Mouse (Mus musculus) liver, postnatal 0 days (tissue): Measurements from ENCODE around the gene Ankrd17. TPM values are rescaled to one million over a fixed set of nuclear protein-coding genes. Genes with fewer than 3 reads are reported as not detected.

Experiments used
- ATAC-seq: fragments of 200-750 bp; cut with Nextera tagmentation; 2 replicates; pipeline ENCODE4 v1.8.0; 2017; ENCODE audit warnings: mild to moderate bottlenecking, moderate library complexity
- DNase-seq: peaks from one replicate; pipeline ENCODE4 v3.0.0-alpha.2; 2016
- H3K27ac ChIP-seq: fragments of 300-500 bp; sonication (generic); 2 replicates; pipeline ENCODE4 v1.5.1; 2014; ENCODE audit warnings: antibody characterized with exemption, moderate library complexity, mild to moderate bottlenecking, low read depth
- H3K27me3 ChIP-seq: fragments of 300-500 bp; sonication (generic); 2 replicates; pipeline ENCODE4 v1.6.1; 2014; ENCODE audit warnings: low read length, control low read depth, mixed read lengths; ENCODE audit not compliant: insufficient read depth
- H3K36me3 ChIP-seq: fragments of 300-500 bp; sonication (generic); replicated peaks from 2 replicates; pipeline ENCODE4 v1.6.1; 2014; ENCODE audit warnings: mild to moderate bottlenecking, control low read depth, low read length, moderate library complexity, mixed read lengths; ENCODE audit not compliant: insufficient read depth
- H3K4me1 ChIP-seq: fragments of 300-500 bp; sonication (generic); 2 replicates; pipeline ENCODE4 v1.6.1; 2014; ENCODE audit warnings: antibody characterized with exemption, mild to moderate bottlenecking, control low read depth; ENCODE audit not compliant: insufficient read depth
- H3K4me2 ChIP-seq: fragments of 300-500 bp; sonication (generic); 2 replicates; pipeline ENCODE4 v1.6.1; 2014; ENCODE audit warnings: low read depth, mild to moderate bottlenecking, low read length, moderate library complexity, mixed read lengths
- H3K4me3 ChIP-seq: fragments of 300-500 bp; sonication (generic); 2 replicates; pipeline ENCODE4 v1.5.1; 2014; ENCODE audit warnings: low read depth, low read length
- H3K9ac ChIP-seq: fragments of 300-500 bp; sonication (generic); replicated peaks from 2 replicates; pipeline ENCODE4 v1.6.1; 2014; ENCODE audit warnings: mild to moderate bottlenecking, moderate library complexity
- H3K9me3 ChIP-seq: fragments of 300-500 bp; sonication (generic); 2 replicates; pipeline ENCODE4 v1.6.1; 2016; ENCODE audit warnings: mild to moderate bottlenecking, control low read depth, low read length, mixed read lengths
- CTCF ChIP-seq: sonication (generic); IDR thresholded peaks from 2 replicates; pipeline ENCODE4 v1.5.1; 2016; ENCODE audit warnings: antibody characterized with exemption, low read depth
- EP300 ChIP-seq: IDR thresholded peaks from 2 replicates; pipeline ENCODE4 v1.6.1; 2016; ENCODE audit warnings: antibody characterized with exemption, low read depth, mild to moderate bottlenecking
- WGBS: fragments of 180-500 bp; shearing (Covaris S2); extraction: QIAGEN DNeasy Blood & Tissue Kit; methylation state at CpG from one replicate; pipeline ENCODE4 v1.1.7; 2014; ENCODE audit not compliant: insufficient replicate concordance; 5-methylcytosine and 5-hydroxymethylcytosine counted together
- polyA plus RNA-seq: library from polyadenylated mRNA; unstranded; fragments of >200 nt; fragmentation: Nextera tagmentation; extraction: Ambion mirVana; gene quantifications from 2 replicates; pipeline ENCODE4 v1.2.1, GENCODE M21; 2015

Ankrd17 gene
- polyA plus RNA-seq, 1 experiment from 2014 or later: 9.3 TPM

GRCm38 (mm10) chr5:90182782-90183181 lies 183.6 kb downstream of the Ankrd17 start:
- Histone ChIP-seq H3K9me3 (0 out of 2 replicates have a peak, but pooled peaks cover 2% of the 10 kb centered on the region), H3K27me3 (no peaks in the 10 kb centered on the region), H3K36me3 (no peaks in the 10 kb centered on the region), H3K4me3 (no peak overlapping the region), H3K27ac (no peak overlapping the region), H3K4me1 (no peaks in the 10 kb centered on the region), H3K4me2 (no peak overlapping the region), H3K9ac (no peak overlapping the region)
- DNase-seq: no peak
- ATAC-seq: no peak
- 55% methylated on average over 5 of the region's 5 CpGs for WGBS
- TF ChIP-seq EP300 (no peak), CTCF (no peak)

DNA sequence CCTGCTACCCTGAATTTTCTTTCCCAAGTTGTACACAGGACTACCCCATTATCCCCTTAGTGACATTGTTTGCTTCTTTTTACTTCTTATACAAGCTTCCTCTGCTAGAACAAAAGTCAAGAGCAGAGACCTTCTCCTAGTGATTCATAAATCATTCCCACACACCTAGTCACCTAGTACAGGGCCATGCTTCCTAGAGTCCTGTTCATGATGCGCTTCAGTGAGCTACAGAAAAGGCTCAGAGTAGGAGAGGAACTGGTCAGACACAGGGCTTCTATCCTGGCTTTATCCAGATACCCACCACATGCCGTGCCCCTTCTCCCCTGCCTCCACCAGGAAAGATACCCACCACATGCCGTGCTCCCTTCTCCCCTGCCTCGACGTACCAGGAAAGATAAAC lies 187.3 kb downstream of the Ankrd17 start:
- no peak for TF ChIP-seq CTCF
- no peak for TF ChIP-seq EP300
- Histone ChIP-seq H3K36me3 (no peaks in the 10 kb centered on the region), H3K4me1 (no peaks in the 10 kb centered on the region), H3K27ac (no peak overlapping the region), H3K27me3 (no peaks in the 10 kb centered on the region), H3K4me2 (no peak overlapping the region), H3K4me3 (no peak overlapping the region), H3K9me3 (no peaks in the 10 kb centered on the region), H3K9ac (no peak overlapping the region)
- 73% methylated on average over 5 of the region's 5 CpGs for WGBS
- ATAC-seq (no peak), DNase-seq (no peak)

DNA sequence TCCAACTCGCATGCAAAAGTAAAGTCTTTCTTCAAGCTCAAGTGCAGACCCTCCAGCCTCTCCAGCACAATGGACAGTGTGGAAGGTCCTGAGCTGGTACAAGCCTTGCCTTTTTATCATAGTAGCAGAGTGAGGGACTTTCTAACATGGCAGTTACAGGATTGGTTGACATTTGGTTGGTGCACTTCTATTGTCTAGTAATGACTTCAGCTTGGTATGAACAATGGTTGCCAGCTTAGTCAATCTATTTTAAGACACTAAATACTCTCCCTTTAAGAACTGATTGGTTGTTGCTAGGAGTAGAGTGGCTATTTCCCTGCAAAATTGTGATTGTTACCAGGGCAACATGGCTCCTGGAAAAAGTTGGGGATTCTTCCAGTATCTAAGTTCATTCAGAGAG lies 188.3 kb downstream of the Ankrd17 start:
- 78% methylated on average over 1 of the region's 1 CpGs for WGBS
- Histone ChIP-seq H3K9me3 (no peaks in the 10 kb centered on the region), H3K27me3 (no peaks in the 10 kb centered on the region), H3K9ac (no peak overlapping the region), H3K27ac (no peak overlapping the region), H3K4me3 (no peak overlapping the region), H3K36me3 (no peaks in the 10 kb centered on the region), H3K4me2 (no peak overlapping the region), H3K4me1 (no peaks in the 10 kb centered on the region)
- TF ChIP-seq EP300 (no peak), CTCF (no peak)
- DNase-seq (no peak), ATAC-seq (no peak)

Other genes with a start within 250 kb of the Ankrd17 start
- gene Cox18, start 142.6 kb downstream of the Ankrd17 start, polyA plus RNA-seq: 12.1 and 13.2 TPM in 2 replicates
- 2.4 and 2.8 TPM in 2 replicates for gene Gm9958, start 627 bp upstream of the Ankrd17 start, polyA plus RNA-seq
- 15,780 and 16,843 TPM in 2 replicates for gene Alb, start 94.3 kb upstream of the Ankrd17 start, polyA plus RNA-seq
- 11,303 and 11,922 TPM in 2 replicates for gene Afp, start 124.2 kb upstream of the Ankrd17 start, polyA plus RNA-seq
- 54.6 and 56.0 TPM in 2 replicates for gene Afm, start 152.4 kb upstream of the Ankrd17 start, polyA plus RNA-seq
- gene 5830473C10Rik, start 194.5 kb upstream of the Ankrd17 start, polyA plus RNA-seq: 9.4 and 10.0 TPM in 2 replicates